Mouse (Mus musculus): ENCODE results near the gene Trim41.
A peak's percentile ranks its signal among the peaks of the same experiment; 100 is the strongest.
"Not testable (repeated sequence)": the region's sequence is repeated elsewhere in the genome, so short reads cannot be mapped to it uniquely, and the experiment has no call there.

Gene Trim41

GRCm38 (mm10) chr11:48813782-48814181, 3.4 kb downstream of the Trim41 start:
- no peak for DNase-seq (ENCODE audit: low spot score in 2 of 2)

- DNase-seq (ENCODE audit: low spot score in 2 of 2): no peak
Observed at GRCm38 (mm10) chr11:48810142-48810541, 7.0 kb downstream of the Trim41 start.

- DNase-seq (ENCODE audit: low spot score in 2 of 2): no peak
Observed at GRCm38 (mm10) chr11:48809434-48809830, 7.7 kb downstream of the Trim41 start.

- peak; percentile 62 to 67 for DNase-seq (ENCODE audit: low spot score in 2 of 2)
Observed at GRCm38 (mm10) chr11:48808737-48809433, 8.3 kb downstream of the Trim41 start.

GRCm38 (mm10) chr11:48808304-48808646, 8.9 kb downstream of the Trim41 start:
- no peak for DNase-seq (ENCODE audit: low spot score in 2 of 2)

- no peak for DNase-seq (ENCODE audit: low spot score in 2 of 2)
Observed at GRCm38 (mm10) chr11:48807563-48808303, 9.4 kb downstream of the Trim41 start.

GRCm38 (mm10) chr11:48806856-48807562, 10.1 kb downstream of the Trim41 start:
- no peak for DNase-seq (ENCODE audit: low spot score in 2 of 2)

- no peak for DNase-seq (ENCODE audit: low spot score in 2 of 2)
Observed at GRCm38 (mm10) chr11:48804922-48805321, 12.2 kb downstream of the Trim41 start.

- DNase-seq (ENCODE audit: low spot score in 2 of 2): no peak
Observed at GRCm38 (mm10) chr11:48803988-48804387, 13.2 kb downstream of the Trim41 start.

GRCm38 (mm10) chr11:48801831-48802772, 15.1 kb downstream of the Trim41 start:
- no peak for DNase-seq (ENCODE audit: low spot score in 2 of 2)

GRCm38 (mm10) chr11:48799921-48800701, 17.0 kb downstream of the Trim41 start, which contains the start of gene Rack1:
Rack1 (plus strand) TSS chr11:48800332.
- peak; percentile 83 to 88 for DNase-seq (ENCODE audit: low spot score in 2 of 2)

- peak in 1 of 2 experiments; percentile 37 for DNase-seq (ENCODE audit: low spot score in 2 of 2)
Observed at GRCm38 (mm10) chr11:48798984-48799920, 17.9 kb downstream of the Trim41 start.

GRCm38 (mm10) chr11:48798308-48798707, 18.8 kb downstream of the Trim41 start:
- no peak for DNase-seq (ENCODE audit: low spot score in 2 of 2)

GRCm38 (mm10) chr11:48797287-48797686, 19.9 kb downstream of the Trim41 start:
- DNase-seq (ENCODE audit: low spot score in 2 of 2): no peak

- no peak for DNase-seq (ENCODE audit: low spot score in 2 of 2)
Observed at GRCm38 (mm10) chr11:48796290-48796689, 20.9 kb downstream of the Trim41 start.

- no peak for DNase-seq (ENCODE audit: low spot score in 2 of 2)
Observed at GRCm38 (mm10) chr11:48795221-48795620, 21.9 kb downstream of the Trim41 start.

- no peak for DNase-seq (ENCODE audit: low spot score in 2 of 2)
Observed at GRCm38 (mm10) chr11:48793184-48793583, 24.0 kb downstream of the Trim41 start.

- not testable (repeated sequence) for DNase-seq (ENCODE audit: low spot score in 2 of 2)
Observed at GRCm38 (mm10) chr11:48791894-48792293, 25.3 kb downstream of the Trim41 start.

- DNase-seq (ENCODE audit: low spot score in 2 of 2): no peak
Observed at GRCm38 (mm10) chr11:48790946-48791345, 26.2 kb downstream of the Trim41 start.
